Mouse (Mus musculus) CH12.LX (cell line): ENCODE measurements around the gene Prkca.

Experiments used
- CTCF ChIP-seq, 2 experiments: IDR thresholded peaks in 1 of 2; conservative IDR thresholded peaks in 1 of 2; 2 replicates each; pipeline ENCODE4 v1.5.1; 2011 to 2012; ENCODE audit warnings: low read depth in 2 of 2, low read length in 2 of 2, improper control_type of control experiment in 1 of 2, inconsistent platforms in 1 of 2, mild to moderate bottlenecking in 1 of 2, moderate library complexity in 1 of 2
- NELFE ChIP-seq: IDR thresholded peaks from 2 replicates; pipeline ENCODE4 v1.6.1; 2011; ENCODE audit warnings: low read depth, low read length, improper control_type of control experiment
- POLR2A ChIP-seq: IDR thresholded peaks from 2 replicates; pipeline ENCODE4 v1.6.1; 2011; ENCODE audit warnings: low read depth, mild to moderate bottlenecking, improper control_type of control experiment, low read length
- POLR2AphosphoS2 ChIP-seq: IDR thresholded peaks from 2 replicates; pipeline ENCODE4 v1.6.1; 2011; ENCODE audit warnings: low read depth, low read length, improper control_type of control experiment
- RAD21 ChIP-seq: IDR thresholded peaks from 2 replicates; pipeline ENCODE4 v1.6.1; 2011; ENCODE audit warnings: low read depth, mild to moderate bottlenecking, low read length, improper control_type of control experiment, moderate library complexity
- TCF12 ChIP-seq: IDR thresholded peaks from 2 replicates; pipeline ENCODE4 v1.6.1; 2014; ENCODE audit warnings: low read depth, mild to moderate bottlenecking, inconsistent platforms, low read length, improper control_type of control experiment
- ZC3H11A ChIP-seq: IDR thresholded peaks from 2 replicates; pipeline ENCODE4 v1.6.1; 2012; ENCODE audit warnings: low read depth, mild to moderate bottlenecking, inconsistent platforms, low read length, improper control_type of control experiment
- ZMIZ1 ChIP-seq: IDR thresholded peaks from 2 replicates; pipeline ENCODE4 v1.6.1; 2012; ENCODE audit warnings: low read depth, mild to moderate bottlenecking, inconsistent platforms, low read length, improper control_type of control experiment
- ZNF384 ChIP-seq: IDR thresholded peaks from 2 replicates; pipeline ENCODE4 v1.6.1; 2012; ENCODE audit warnings: low read depth, low read length, improper control_type of control experiment, inconsistent platforms

GRCm38 (mm10) chr11:108217043-108217442 lies 126.7 kb downstream of the Prkca start:
- TF ChIP-seq CTCF (conservative IDR thresholded peaks at IDR 0.05 in 1 of 2, IDR thresholded peaks at IDR 0.05 in 1 of 2; ENCODE audit: low read depth in 2 of 2, low read length in 2 of 2): no peak
- TF ChIP-seq ZC3H11A: no peak
- no peak for TF ChIP-seq ZNF384
- TF ChIP-seq POLR2A: no peak
- no peak for TF ChIP-seq RAD21
- no peak for TF ChIP-seq ZMIZ1
- no peak for TF ChIP-seq NELFE
- TF ChIP-seq TCF12: no peak
- no peak for TF ChIP-seq POLR2AphosphoS2
